Mouse (Mus musculus): ENCODE measurements around the gene Tff3.

The Tff3 gene

DNA sequence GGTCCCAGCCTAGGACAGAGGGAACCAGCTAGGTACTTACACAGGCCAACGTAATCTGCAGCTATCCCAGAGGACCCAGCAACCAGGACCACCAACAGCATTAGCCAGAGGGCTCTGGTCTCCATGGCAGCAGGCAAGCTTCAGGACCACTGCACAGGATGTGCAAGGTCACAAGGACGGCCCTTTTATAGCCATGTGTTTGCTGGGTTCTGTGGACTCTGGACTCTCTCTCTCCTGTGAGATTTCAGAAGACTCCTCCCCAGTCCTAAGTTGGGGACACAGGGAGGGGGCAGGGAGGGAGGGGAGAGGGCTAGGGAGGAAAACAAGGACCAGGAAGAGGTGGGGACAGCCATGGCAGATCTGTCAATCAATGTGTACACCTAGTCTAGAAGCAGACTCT, at the start of gene Tff3:
Gene Tff3, minus strand, starts transcription at position 195 of the 400 bp plus-strand sequence.
- CTCF ChIA-PET = interaction anchor here (0.6 kb wide), 1 partner anchor 10 kb away, joined by 5 read pairs; no protein-coding TSS in a partner anchor

DNA sequence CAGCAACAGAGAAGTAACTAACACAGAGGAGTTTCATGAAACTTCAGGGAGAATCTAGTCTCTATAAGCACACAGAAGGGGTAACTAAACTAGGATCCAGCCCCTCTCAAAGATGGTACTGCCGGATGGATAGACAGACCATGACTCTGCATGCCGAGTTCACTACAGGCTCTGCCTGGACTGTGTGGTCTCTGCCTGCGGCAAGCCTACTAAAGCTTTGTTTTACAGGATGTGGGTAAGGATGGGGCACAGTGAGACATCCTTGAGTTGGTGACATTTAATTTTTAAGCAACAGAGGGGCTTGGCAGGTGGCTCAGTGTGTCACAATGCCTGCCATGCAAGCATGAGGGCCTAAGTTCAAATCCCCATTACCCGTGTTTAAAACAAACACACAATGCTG, 46.9 kb upstream of the Tff3 start:
- CTCF ChIA-PET = no interaction called here

DNA sequence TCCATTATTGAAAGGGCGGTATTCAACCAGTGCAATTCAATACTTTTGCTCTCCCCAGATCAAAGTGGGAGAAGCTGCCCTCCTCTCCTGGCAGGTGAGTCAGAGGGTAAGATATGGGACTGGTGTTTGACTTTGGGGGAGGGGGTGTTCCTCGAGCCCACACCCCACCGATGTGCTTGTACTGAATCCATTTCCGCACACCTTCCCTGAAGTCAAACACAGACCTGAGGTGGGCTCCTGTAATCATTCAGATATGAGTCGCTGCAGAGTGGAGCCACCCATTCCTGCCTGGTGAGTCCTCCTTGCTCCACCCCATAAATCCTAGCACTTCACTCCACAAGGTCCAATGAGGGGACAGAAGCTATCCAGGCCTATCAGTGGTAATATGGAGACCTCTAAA, 40.4 kb upstream of the Tff3 start:
- CTCF ChIA-PET = no interaction called here

DNA sequence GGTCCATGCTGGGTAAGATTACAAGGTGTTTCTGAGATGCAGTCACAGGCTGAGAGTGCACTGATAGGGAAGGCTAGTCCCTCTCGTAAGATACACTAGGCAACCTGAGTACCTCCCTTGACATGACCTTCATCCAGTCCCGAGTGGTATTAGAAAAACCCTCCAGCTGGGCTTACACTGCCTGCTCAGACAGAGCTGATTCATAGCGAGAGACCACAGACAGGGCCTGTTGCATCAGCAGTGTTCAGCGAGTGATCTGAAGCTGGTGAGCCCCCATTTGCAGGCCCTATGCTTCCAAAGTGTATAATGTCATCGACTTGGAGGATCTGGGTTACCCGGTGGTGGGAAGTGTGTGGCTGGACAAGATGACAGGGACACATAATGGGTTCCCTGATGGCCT, 35.7 kb upstream of the Tff3 start, which contains the start of gene Tff1:
Gene Tff1, minus strand, starts transcription at position 151 of the 400 bp plus-strand sequence.
- CTCF ChIA-PET = no interaction called here

DNA sequence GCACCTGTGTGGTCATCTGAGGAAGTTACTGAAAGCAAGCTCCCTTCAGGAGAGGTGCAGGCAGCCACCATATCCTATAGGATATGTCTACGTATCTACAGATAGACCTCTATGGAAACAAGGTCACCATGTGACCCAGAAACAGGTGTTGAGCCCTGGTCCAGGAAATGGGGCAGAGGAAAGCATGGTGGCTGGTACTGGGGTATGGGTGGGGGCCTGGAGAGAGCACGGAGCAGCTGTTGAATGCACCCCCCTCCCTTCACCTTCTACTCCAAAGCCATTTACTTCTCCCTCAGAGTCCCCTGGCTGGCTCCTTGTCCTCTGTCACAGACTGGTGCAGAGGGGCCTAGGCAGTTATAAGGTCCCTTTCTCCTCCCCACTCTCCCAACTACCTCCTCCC, 34.4 kb upstream of the Tff3 start:
- CTCF ChIA-PET = no interaction called here

DNA sequence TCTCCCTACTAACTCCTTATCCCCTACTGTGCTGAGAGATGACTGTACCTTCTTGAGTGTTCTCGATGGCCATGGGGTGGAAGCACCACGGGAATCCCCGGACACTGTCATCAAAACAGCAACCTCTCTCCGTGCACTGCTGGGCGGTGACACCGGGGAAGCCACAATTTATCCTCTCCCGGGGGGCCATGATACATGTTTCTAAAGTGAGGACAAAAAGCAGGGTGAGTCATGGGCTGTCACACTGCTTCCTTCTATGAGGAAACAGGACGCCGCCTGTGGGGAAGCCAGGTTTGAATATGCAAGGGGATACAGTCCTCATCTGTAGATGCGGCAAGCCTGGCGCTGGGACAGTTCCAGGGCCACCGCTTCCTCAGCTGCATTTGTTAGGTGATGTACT, 33.2 kb upstream of the Tff3 start:
- CTCF ChIA-PET = no interaction called here

DNA sequence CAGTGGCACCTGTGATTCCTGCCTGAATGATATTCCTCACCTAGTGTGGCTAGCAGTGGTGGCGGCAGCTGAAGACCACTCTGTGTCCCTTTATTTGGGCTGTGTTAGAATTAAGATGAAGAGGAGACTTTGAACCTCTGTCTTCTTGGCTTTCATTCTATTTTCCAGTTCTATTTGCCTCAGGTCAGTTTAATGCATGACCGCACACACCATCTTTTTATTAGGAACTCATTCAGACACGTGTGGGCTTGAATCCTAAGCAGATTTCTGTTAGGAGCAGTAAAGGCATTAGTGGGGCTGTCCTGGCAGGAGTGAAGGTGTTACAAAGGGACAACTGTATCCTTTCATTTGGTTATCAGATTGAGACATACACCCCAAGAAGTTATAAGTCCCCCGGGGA, 30.8 kb upstream of the Tff3 start:
- CTCF ChIA-PET = no interaction called here

DNA sequence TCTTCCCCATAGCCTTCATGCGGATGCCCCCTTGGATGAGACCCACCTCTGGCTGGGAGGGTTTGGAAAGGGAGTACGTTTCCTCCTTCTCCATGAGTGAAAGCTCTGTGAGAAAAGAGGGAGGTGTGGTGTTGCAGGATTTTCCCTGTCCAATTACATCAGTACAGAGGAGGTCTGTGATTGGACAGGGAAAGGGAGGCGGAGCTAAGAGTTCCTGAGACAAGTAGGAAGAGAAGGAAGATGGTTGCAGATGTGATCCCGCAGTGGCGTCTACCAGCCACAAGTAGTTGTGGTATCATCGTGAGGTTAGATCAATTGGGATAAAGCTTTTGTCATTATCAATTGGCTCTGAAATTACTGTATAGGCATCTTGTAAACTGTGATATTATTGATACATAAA, 28.5 kb upstream of the Tff3 start:
- CTCF ChIA-PET = no interaction called here

DNA sequence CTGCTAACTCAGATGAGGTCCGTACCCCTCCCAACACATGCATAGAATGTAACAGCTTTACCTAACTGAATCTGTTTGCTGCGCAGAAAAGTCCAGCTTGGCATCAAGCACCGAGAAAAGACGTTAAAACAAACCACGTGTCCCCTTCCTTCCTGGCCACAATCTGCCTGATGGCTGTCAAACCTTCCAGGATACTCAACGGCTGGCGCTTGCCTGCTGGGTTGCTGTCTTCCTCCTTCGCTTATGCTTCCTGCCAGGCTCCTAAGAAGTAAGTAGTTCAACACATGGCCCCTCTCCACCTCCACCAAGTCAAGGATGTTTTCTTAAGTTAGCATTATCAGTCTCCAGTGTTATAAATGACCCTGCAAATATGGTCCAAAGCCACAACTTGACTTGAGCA, 24.3 kb upstream of the Tff3 start:
- CTCF ChIA-PET = no interaction called here

DNA sequence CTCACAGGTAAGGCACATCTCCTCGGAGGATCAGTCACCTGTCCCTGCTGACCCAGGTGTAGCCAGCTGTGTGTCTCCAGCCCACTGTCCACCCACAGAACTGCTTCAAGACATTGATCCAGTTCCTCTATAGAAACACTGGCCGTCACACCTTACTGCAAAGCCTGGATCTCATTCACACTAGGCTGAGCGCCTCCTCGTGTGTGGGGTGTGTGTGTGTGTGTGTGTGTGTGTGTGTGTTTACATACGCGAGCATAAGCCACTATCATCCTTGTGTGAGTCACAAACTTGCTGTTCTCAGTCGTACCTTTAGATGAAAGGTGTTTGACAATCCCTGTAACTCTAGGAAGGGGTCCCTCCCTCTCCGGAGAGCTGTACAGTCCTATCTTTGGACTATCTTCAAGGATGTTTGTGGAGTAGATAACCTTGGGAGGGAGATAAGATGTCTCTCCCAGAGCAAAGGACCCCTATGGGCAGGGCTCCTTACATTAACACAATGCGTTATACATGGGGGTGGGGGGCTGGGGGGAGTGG, 23.6 kb upstream of the Tff3 start:
- CTCF ChIA-PET = no interaction called here

DNA sequence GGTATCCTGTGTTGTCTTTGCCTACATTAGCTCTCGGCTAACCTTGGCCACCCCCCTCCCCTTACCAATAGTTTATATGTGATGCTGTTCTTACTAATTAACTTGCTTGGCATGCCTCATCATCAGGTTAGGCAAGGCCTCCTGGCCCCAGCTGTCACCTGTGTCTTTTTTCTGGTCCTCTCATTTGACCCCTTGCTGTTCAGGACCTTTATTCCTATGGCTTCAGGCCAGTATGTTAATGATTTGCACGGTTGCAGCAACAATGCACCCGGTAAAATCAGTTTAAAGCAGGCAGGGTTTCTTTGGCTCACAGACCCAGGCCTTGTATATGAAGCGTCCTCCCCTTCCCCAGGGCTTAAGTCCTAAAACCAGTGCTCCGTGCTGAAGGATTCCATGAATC, 23.1 kb upstream of the Tff3 start:
- CTCF ChIA-PET = no interaction called here

DNA sequence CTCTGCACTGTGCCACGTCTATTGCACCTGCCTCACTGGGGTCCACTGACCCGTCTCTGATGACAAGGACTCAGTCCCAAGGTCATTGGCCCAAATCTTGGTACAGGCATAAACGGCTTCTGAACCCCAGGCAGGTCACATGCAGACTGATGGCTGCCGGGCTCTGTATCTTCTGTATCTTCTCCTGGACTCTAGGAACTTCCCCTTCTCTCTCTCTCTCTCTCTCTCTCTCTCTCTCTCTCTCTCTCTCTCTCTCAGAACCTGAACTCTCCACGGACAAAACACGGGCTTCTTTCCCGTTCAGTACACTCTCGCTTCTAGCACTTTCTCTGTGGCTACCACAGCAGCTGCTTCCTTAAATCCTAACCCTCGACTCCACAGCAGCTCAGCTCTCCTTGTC, 16.6 kb upstream of the Tff3 start:
- CTCF ChIA-PET = no interaction called here

DNA sequence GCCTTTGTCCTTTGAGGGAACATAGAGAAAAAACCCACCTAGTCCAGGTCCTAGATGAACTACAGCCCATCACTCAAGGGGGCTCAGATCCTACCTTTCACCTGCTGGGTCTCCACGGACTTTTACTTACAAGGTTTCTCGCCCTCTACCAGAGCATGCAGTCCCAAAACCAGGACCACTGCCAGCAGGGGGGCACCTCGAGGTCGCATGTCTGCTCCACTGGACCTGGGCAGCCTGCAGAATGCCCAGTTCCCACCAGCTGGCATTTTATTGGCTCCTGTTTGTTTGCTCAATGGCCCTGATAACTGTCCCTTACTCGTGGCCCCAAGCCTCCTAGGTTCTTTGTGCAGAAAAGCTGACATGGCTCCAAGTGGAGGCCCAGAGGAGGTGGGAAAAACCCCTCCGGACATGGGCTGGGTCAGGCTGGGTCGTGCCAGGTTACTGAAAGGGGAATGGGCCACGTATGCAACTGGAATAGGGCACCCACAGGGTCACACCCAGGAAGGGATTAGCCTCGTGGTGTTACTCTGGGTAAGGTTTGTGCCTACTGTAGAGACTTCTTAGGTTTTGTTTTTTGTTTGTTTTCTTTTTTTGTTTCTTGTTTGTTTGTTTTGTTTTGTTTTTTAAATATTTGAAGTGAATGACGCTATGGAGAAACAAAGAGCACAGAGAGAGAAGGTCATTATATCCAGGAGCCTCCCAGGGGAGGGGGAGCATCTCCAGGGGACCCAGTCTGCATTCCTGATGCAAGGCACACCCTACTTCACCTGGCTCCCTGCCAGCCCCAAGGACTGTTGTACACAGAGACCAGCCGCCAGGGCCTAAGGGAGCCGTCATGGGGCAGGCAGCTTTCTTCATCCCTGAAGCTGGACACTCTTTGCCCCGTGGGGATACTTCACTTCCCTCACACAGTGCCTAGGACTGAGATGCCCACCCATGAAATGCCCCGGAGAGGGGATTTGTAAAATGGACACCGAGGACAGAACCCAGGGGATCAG, 14.9 kb upstream of the Tff3 start, which contains the start of gene Tff2:
Gene Tff2, minus strand, starts transcription at position 243 of the 998 bp plus-strand sequence.
- CTCF ChIA-PET = no interaction called here

DNA sequence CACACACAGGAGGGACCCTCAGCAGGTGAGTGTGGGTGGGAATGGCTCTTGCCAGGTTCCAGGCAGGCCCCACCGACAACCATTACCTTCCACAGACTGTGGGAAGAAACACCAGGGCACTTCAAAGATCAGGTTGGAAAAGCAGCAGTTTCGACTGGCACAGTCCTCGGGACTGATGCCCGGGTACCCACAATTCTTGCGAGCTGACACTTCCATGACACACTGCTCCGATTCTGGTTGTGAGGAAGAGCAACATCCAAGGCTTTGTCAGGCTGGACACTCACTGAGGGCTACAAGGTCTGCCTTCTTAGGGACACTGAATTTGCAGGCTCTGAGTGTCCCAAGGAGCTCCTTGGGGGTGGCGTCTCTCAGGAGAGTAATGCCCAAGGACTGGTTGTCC, 12.7 kb upstream of the Tff3 start:
- CTCF ChIA-PET = no interaction called here

DNA sequence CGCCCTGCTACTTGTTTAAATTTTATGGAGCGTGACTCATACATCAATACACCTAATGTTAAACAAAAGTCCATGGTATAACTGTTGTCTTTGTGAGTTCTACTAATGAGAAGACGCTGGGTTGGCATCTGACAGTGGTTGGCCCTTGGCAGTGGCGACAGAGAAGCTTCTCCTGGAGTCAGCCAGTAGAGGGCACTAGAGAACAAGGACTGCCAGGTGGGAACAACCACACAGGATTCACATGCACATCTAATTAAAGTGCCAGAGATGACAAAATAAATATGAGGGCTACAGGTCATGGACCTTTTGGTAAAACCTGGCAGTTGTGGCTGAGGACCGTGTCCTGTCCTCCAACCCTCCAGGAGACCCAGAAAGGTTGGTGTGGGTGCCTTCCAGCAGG, 9.0 kb upstream of the Tff3 start:
- CTCF ChIA-PET = interaction anchor here (0.7 kb wide), 1 partner anchor 33 kb away, joined by 3 read pairs; no protein-coding TSS in a partner anchor

DNA sequence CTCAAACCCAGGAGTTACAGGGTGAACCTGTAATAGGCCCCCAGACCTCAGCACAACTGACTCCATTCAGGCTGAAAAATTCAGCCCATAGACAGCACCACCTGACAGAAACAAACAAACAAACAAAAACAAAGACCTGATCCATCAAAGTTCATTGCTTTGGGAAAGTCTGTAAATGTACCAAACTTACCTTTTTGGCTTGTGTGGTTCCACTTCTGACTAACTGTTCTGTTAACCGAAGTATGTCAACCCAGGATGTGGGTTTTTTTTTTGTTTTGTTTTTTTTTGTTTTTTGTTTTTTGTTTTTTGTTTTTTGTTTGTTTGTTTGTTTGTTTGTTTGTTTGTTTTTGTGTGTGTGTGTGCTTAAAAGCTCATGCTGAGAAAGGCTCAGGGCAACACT, 7.4 kb upstream of the Tff3 start:
- CTCF ChIA-PET = no interaction called here

DNA sequence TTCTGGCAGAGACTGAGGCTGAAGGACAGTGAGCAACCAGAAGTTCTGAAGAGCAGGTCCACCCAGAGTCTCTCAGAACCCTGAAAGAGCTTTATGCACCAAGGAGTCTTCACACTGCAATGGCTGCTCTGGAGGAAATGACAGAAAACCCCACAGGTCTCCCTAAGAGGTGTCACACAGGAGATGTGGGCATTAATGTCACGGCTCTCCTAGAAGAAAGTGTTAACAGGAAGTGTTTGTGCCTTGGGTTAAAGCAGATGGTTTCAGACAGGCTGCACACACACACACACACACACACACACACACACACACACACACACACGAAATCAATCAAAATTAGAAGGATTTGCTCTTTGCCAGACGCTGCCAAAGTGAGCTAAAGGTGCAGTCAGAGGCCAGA, 6.8 kb upstream of the Tff3 start:
- CTCF ChIA-PET = interaction anchor here (0.6 to 0.7 kb wide), 2 partner anchors 66 to 107 kb away, joined by 3 to 6 read pairs; no protein-coding TSS in a partner anchor

DNA sequence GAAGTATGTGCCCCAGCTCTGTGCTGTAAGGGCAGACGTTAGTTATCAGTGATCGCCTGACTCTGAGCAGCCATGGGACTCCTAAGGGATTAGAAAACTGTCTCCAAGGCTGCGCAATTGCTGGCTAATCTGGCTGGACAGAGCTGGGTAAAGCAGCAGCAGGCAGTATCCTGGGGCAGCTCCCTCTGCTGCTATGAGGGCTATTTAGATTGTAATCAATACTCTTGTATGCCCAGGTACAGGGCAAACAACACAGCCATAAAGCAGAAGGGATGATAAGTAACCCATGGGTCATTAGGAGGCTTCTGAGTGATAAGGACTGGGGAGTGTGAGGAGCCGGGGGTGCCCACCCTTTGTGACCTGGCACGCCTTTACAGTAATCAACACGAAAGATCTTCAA, 5.5 kb upstream of the Tff3 start:
- CTCF ChIA-PET = no interaction called here

DNA sequence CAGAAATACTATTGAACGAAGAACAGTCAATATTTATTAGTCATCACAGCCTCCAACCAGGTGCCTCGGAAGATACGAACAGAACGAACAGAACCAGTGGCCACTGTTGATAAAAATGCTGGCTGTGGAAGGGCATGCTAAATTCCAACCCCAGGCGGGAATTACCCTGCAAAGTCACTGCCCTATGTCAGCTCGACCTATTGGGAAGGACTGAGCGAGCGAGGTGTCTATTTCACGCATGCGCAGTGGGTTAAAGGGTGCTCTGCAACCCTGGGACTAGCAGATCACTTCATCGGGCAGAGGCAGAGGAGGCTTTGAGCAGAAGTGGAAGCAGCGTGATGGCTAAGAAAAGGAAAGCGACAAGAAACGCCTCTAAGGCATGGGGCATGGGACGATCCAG, 4.3 kb upstream of the Tff3 start:
- CTCF ChIA-PET = no interaction called here

DNA sequence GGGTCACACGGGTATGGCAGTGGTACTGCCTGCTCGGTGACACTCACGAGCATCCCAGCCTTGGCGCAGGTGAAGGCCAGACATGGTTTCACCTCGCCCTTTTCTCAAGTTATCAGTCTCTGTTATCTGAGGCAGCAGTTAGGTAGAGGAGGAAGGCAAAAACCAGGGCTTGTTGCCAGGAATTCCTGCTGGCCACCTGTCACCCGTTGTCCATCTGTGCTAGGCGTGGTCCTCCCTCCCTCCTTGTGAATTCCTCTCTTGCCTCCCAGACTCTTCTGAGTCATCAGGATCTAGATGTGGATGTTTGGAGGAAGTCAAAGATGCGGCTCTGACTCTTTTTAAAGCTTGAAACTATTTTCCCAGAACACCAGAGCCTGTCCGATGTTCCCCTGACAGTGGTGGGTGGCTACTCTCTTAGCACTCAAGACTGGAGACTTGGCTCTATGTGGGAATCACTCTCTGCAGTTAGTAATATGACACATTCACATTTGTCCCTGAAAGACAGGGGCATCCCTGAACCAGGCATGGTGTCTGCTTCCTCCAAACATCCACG, 1.9 kb upstream of the Tff3 start:
- CTCF ChIA-PET = no interaction called here

DNA sequence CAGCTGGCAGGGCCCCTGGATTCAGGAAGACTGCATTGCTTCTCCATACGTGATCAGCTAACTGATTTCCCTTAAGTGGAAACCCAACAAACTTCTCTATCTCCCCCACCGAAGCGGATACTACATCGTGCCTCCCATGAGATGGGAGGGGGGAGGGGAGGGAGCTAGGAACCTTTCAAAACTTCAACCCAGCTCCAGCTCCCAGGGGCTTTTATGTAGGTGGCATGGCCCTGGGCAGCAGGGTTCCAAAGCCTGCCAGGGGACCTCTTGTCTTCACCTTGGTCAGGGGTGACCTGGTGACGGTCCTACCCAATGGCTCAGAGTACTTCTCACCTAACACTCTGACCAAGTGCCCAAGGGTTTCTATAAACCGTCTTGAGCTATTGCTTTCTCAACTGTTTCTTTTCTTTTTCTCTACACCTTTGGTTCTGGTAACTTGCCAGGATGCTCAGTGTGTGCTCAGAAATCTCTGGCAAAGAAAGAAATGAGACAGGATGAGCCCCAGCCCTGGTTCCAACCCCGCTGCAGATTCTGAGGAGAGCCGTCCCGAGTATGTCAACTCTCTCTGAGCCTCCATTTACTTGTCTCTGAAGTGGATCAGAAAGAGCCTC, 633 bp downstream of the Tff3 start:
- CTCF ChIA-PET = interaction anchor here (0.6 kb wide), 1 partner anchor 9 kb away, joined by 5 read pairs; no protein-coding TSS in a partner anchor

DNA sequence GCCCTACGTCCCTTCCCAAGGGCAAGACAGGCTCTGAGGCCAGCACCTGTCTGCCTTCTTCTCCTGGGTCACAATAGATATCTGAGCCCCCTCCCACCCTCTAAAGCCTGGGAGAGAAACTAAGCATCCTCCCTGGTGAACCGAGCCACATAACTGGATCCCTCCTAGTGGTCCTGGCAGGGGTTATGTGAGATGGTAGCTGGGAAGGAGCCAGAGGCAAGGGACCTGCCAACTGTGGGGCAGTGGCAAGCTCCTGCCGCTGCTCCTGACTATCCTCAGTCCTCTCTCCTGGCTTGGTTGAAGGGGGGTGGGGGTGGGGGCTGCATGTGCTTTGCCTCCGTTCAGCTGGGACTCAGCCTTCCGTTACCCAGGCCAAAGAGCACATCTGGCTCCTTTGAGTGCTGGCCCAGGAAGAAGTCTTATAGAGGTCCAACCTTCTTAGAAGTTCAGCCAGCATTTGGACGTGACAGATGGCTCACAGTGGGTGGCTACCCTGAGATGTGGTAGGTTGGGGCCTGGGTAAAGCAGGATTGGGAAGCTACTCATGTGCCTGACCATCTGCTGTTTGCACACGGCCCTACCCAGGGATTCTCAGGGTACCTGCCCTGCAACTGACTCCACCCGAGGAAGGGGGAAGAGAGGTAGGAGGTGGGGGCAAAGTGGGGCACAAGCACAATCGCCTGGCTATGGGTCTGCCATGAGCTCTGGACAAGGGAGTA, 3.7 kb downstream of the Tff3 start:
- CTCF ChIA-PET = interaction anchor here (0.6 kb wide), 1 partner anchor 25 kb away, joined by 4 read pairs; no protein-coding TSS in a partner anchor

Measured in spleen, embryonic (tissue).